Mouse (Mus musculus) liver, embryonic 14.5 days (tissue): ENCODE data around the gene Selenoi. TPM values are rescaled to one million over a fixed set of nuclear protein-coding genes. Genes with fewer than 3 reads are reported as not detected.
"Not testable (repeated sequence)": the region's sequence is repeated elsewhere in the genome, so short reads cannot be mapped to it uniquely, and the experiment has no call there.

Experiments
- ATAC-seq: fragments of 200-750 bp; cut with Nextera tagmentation; 2 replicates; pipeline ENCODE4 v1.8.0; 2017; ENCODE audit warnings: moderate number of reproducible peaks, mild to moderate bottlenecking, moderate library complexity; ENCODE audit not compliant: insufficient read depth
- DNase-seq, 3 experiments: peaks; one replicate each; pipeline ENCODE4 v3.0.0-alpha.2; 2012 to 2013; ENCODE audit warnings: low read depth in 3 of 3, low spot score in 3 of 3
- H3K27ac ChIP-seq: fragments of 300-500 bp; sonication (generic); 2 replicates; pipeline ENCODE4 v1.5.1; 2014; ENCODE audit warnings: moderate library complexity, mild to moderate bottlenecking, control low read depth, inconsistent platforms
- H3K27me3 ChIP-seq: fragments of 300-500 bp; sonication (generic); 2 replicates; pipeline ENCODE4 v1.6.1; 2014; ENCODE audit warnings: mild to moderate bottlenecking, low read length, moderate library complexity; ENCODE audit not compliant: control insufficient read depth, insufficient read depth
- H3K36me3 ChIP-seq: fragments of 300-500 bp; sonication (generic); replicated peaks from 2 replicates; pipeline ENCODE4 v1.6.1; 2014; ENCODE audit warnings: low read depth; ENCODE audit not compliant: control insufficient read depth, insufficient read depth
- H3K4me1 ChIP-seq, 2 experiments: fragments of 200-500 bp in 1 of 2; fragments of 300-500 bp in 1 of 2; sonication (generic) in 1 of 2; replicated peaks; 2 replicates each; pipeline ENCODE4 v1.6.1; 2012 to 2014; ENCODE audit warnings: antibody characterized with exemption in 1 of 2, inconsistent platforms in 1 of 2, low read length in 1 of 2; ENCODE audit not compliant: control insufficient read depth in 2 of 2, insufficient read depth in 2 of 2
- H3K4me2 ChIP-seq: fragments of 300-500 bp; sonication (generic); 2 replicates; pipeline ENCODE4 v1.6.1; 2014; ENCODE audit warnings: low read depth, mild to moderate bottlenecking, control low read depth, moderate library complexity
- H3K4me3 ChIP-seq, 2 experiments: fragments of 200-500 bp in 1 of 2; fragments of 300-500 bp in 1 of 2; sonication (generic) in 1 of 2; 2 replicates each; pipeline ENCODE4 v1.5.1; 2012 to 2014; ENCODE audit warnings: low read depth in 2 of 2, low read length in 2 of 2, mild to moderate bottlenecking in 2 of 2, control low read depth in 1 of 2, inconsistent platforms in 1 of 2, moderate library complexity in 1 of 2; ENCODE audit not compliant: insufficient read depth in 1 of 2
- H3K9ac ChIP-seq: fragments of 300-500 bp; sonication (generic); replicated peaks from 2 replicates; pipeline ENCODE4 v1.6.1; 2014; ENCODE audit warnings: mild to moderate bottlenecking, control low read depth, moderate library complexity
- H3K9me3 ChIP-seq: fragments of 300-500 bp; sonication (generic); 2 replicates; pipeline ENCODE4 v1.6.1; 2016; ENCODE audit warnings: low read length, mixed read lengths; ENCODE audit not compliant: control insufficient read depth
- CTCF ChIP-seq: IDR thresholded peaks from 2 replicates; pipeline ENCODE4 v1.5.1; 2016; ENCODE audit warnings: antibody characterized with exemption, low read depth, control low read depth
- EP300 ChIP-seq: IDR thresholded peaks from 2 replicates; pipeline ENCODE4 v1.6.1; 2016; ENCODE audit warnings: antibody characterized with exemption, low read depth
- WGBS: fragments of 180-500 bp; shearing (Covaris S2); extraction: QIAGEN DNeasy Blood & Tissue Kit; methylation state at CpG from one replicate; pipeline ENCODE4 v1.1.7; 2014; ENCODE audit not compliant: insufficient replicate concordance; 5-methylcytosine and 5-hydroxymethylcytosine counted together
- polyA plus RNA-seq, 2 experiments: library from polyadenylated mRNA; depleted of rRNA in 1 of 2; stranded (reverse) in 1 of 2; unstranded in 1 of 2; fragments of >200 nt; fragmentation: Nextera tagmentation in 1 of 2; extraction: Ambion mirVana in 1 of 2; gene quantifications; 2 replicates each; pipeline versions ENCODE4 v1.2.1 to v1.2.3; 2012 to 2014

The Selenoi gene
- polyA plus RNA-seq, 2 experiments = 12.5 to 13.5 TPM

DNA sequence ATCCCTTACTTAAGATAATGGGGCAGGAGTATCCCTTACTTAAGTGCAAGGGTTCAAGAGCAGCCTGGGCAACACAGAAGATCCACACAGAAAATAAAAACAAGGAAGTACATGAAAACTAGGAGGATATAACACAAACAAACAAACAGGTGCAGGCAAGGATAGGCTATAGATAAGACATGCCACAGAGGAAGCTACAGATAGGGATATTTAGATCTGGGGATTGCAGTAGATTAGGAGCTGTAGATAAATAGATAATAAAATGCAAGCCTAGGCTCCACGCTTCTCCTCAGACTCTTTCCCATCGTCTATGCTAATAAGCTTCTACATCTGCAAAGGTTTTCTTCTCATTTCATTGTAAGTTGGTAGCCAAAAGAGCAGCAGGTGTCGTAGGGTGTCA is 27.3 kb upstream of the Selenoi start:
- Histone ChIP-seq H3K4me2 (no peak overlapping the region), H3K4me3 (no peak overlapping the region), H3K9me3 (no peaks in the 10 kb centered on the region), H3K27me3 (no peaks in the 10 kb centered on the region), H3K9ac (no peak overlapping the region), H3K4me1 (0 out of 4 replicates have a peak, but pooled peaks cover 0 to 2% of the 10 kb centered on the region in 2 experiments), H3K27ac (no peak overlapping the region), H3K36me3 (no peaks in the 10 kb centered on the region)
- TF ChIP-seq CTCF (no peak), EP300 (no peak)
- DNase-seq (no peak), ATAC-seq (no peak)
- WGBS = 54% methylated on average over 3 of the region's 3 CpGs

DNA sequence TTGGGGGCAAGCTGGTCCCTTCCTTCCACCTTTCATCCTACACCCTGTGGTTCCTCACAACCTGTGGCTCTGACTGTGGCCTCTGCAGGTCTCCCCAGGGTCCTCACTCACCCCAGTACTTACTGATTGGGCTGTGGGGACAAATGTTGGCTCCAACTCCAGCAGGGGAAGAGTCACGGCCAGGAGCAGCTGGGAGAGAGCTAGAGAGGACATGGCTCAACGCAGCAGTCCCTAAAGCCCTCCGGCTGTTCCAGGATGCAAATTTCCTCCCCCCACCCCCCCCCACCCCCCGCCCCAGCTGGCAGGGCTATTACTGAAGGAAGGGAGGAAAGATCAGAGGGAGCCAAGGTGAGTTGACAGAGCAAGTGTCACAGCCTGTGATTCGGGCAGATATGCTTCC is 26.9 kb upstream of the Selenoi start, which contains the start of gene Adgrf3:
Adgrf3 (minus strand) TSS at position 230 of the 400 bp plus-strand sequence.
- Histone ChIP-seq H3K4me2 (no peak within 1 kb of the TSS), H3K27ac (no peak within 1 kb of the TSS), H3K4me1 (0 out of 4 replicates have a peak, but pooled peaks cover 0 to 2% of the 10 kb centered on the region in 2 experiments), H3K27me3 (no peaks in the 10 kb centered on the region), H3K4me3 (no peak within 1 kb of the TSS), H3K9ac (no peak within 1 kb of the TSS), H3K36me3 (no peaks in the 10 kb centered on the region), H3K9me3 (no peaks in the 10 kb centered on the region)
- ATAC-seq (no peak), DNase-seq (no peak)
- 30% methylated on average over 5 of the region's 5 CpGs for WGBS
- TF ChIP-seq EP300 = no peak
- TF ChIP-seq CTCF = no peak

DNA sequence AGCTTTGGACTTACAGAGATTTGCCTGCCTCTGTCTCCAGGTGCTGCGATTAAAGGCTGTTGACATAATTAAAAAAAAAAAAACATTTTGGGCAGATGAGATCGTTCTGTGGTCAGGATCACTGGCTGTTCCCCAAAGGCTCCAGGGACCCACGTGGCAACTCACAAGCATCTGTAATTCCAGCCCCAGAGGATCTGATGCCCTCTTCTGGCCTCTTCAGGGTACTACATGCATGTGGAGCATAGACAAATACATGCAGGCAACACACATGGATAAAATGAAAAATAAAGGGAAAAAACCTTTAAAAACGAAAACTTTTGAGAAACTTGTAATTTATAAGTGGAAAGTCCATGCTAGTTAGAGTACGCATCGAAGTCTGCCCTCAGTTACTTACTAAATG is 25.1 kb upstream of the Selenoi start:
- no peaks in the 10 kb centered on the region for H3K9me3 ChIP-seq
- DNase-seq (peak in 1 of 3 experiments; percentile 15), ATAC-seq (no peak)
- no peak overlapping the region for H3K27ac ChIP-seq
- H3K4me3 ChIP-seq = no peak overlapping the region
- H3K4me1 ChIP-seq = 0 out of 4 replicates have a peak, but pooled peaks cover 0 to 2% of the 10 kb centered on the region in 2 experiments
- WGBS = 44% methylated on average over 6 of the region's 6 CpGs
- H3K27me3 ChIP-seq = no peaks in the 10 kb centered on the region
- no peak overlapping the region for H3K4me2 ChIP-seq
- no peak overlapping the region for H3K9ac ChIP-seq
- TF ChIP-seq CTCF (peak; percentile 80), EP300 (no peak)
- H3K36me3 ChIP-seq = no peaks in the 10 kb centered on the region

DNA sequence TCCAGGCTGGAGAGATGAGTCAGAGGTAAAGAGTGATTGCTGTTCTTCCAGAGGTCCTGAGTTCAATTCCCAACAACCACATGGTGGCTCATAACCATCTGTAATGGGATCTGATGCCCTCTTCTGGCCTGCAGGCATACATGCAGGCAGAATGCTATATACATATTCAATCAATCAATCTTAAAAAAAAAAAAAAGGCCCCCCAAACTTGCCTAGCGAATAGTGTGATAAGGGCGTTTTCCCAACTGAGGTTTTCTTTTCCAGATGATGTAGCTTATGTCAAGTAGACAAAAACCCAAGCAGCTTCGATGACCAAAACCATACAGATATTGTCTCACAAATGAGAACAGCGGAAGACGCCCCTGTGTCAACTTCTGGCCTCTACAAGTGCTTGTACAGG is 21.6 kb upstream of the Selenoi start:
- WGBS = 64% methylated on average over 5 of the region's 5 CpGs
- ATAC-seq, H3K9me3 ChIP-seq, H3K27me3 ChIP-seq, DNase-seq, H3K27ac ChIP-seq, H3K4me2 ChIP-seq, H3K36me3 ChIP-seq, H3K4me3 ChIP-seq, H3K4me1 ChIP-seq, H3K9ac ChIP-seq: not testable (repeated sequence)
- TF ChIP-seq CTCF = 0 out of 2 replicates have a peak, but pooled peaks have one; percentile 13

DNA sequence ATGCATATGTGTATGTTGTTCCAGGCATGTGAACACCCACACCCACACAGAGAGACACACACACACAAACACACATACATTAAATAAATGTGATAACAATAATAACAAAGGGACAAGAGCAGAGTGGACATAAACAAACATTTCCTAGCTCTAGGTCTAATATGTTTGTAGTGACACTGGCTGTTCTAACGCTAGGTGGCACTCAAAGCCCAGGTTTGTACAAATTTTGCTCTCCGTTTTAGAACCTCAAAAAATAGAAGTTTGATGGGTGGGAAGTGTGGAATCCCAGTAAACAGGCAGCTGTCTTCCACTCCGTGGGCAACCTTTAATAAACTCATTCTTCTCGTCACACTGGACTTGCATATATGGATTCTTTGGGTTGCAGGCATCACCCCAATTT is 17.5 kb upstream of the Selenoi start:
- WGBS = 7% methylated on average over 4 of the region's 4 CpGs
- H3K27me3 ChIP-seq = no peaks in the 10 kb centered on the region
- H3K9ac ChIP-seq = no peak overlapping the region
- no peak for ATAC-seq
- TF ChIP-seq EP300 (no peak), CTCF (peak; percentile 58)
- no peaks in the 10 kb centered on the region for H3K4me1 ChIP-seq
- no peak overlapping the region for H3K4me2 ChIP-seq
- H3K9me3 ChIP-seq = no peaks in the 10 kb centered on the region
- H3K36me3 ChIP-seq = no peaks in the 10 kb centered on the region
- peak in 1 of 3 experiments; percentile 18 for DNase-seq
- H3K27ac ChIP-seq = no peak overlapping the region
- H3K4me3 ChIP-seq = no peak overlapping the region
